Mouse (Mus musculus) forebrain, embryonic 10.5 days (tissue): ENCODE data around the gene Zfp964. TPM values are rescaled to one million over a fixed set of nuclear protein-coding genes. Genes with fewer than 3 reads are reported as not detected.
A peak's percentile ranks its signal among the peaks of the same experiment; 100 is the strongest.
"Not testable (repeated sequence)": the region's sequence is repeated elsewhere in the genome, so short reads cannot be mapped to it uniquely, and the experiment has no call there.

Source experiments
- DNase-seq: peaks from one replicate; pipeline ENCODE4 v3.0.0-alpha.2; 2017; ENCODE audit warnings: low spot score; ENCODE audit errors: extremely low spot score
- H3K27ac ChIP-seq: fragments of 300-500 bp; sonication (generic); 2 replicates; pipeline ENCODE4 v1.5.1; 2016; ENCODE audit warnings: mild to moderate bottlenecking
- H3K27me3 ChIP-seq: fragments of 300-500 bp; sonication (generic); 2 replicates; pipeline ENCODE4 v1.6.1; 2016; ENCODE audit warnings: mild to moderate bottlenecking; ENCODE audit not compliant: poor library complexity, severe bottlenecking
- H3K36me3 ChIP-seq: fragments of 300-500 bp; sonication (generic); replicated peaks from 2 replicates; pipeline ENCODE4 v1.6.1; 2016; ENCODE audit warnings: mild to moderate bottlenecking, moderate library complexity
- H3K4me1 ChIP-seq: fragments of 300-500 bp; sonication (generic); 2 replicates; pipeline ENCODE4 v1.6.1; 2016
- H3K4me3 ChIP-seq: fragments of 300-500 bp; sonication (generic); 2 replicates; pipeline ENCODE4 v1.5.1; 2016; ENCODE audit warnings: mild to moderate bottlenecking, moderate library complexity
- H3K9me3 ChIP-seq: fragments of 300-500 bp; sonication (generic); 2 replicates; pipeline ENCODE4 v1.6.1; 2016; ENCODE audit warnings: mild to moderate bottlenecking, moderate library complexity
- WGBS: fragments of 180-500 bp; shearing (Covaris S2); methylation state at CpG from one replicate; pipeline ENCODE4 v1.1.7; 2016; 5-methylcytosine and 5-hydroxymethylcytosine counted together
- polyA plus RNA-seq: library from polyadenylated mRNA; unstranded; fragments of >200 nt; fragmentation: Nextera tagmentation; extraction: Ambion mirVana; gene quantifications from 2 replicates; pipeline ENCODE4 v1.2.1, GENCODE M21; 2016

Zfp964 gene
- 2.1 and 2.6 TPM in 2 replicates for polyA plus RNA-seq

DNA sequence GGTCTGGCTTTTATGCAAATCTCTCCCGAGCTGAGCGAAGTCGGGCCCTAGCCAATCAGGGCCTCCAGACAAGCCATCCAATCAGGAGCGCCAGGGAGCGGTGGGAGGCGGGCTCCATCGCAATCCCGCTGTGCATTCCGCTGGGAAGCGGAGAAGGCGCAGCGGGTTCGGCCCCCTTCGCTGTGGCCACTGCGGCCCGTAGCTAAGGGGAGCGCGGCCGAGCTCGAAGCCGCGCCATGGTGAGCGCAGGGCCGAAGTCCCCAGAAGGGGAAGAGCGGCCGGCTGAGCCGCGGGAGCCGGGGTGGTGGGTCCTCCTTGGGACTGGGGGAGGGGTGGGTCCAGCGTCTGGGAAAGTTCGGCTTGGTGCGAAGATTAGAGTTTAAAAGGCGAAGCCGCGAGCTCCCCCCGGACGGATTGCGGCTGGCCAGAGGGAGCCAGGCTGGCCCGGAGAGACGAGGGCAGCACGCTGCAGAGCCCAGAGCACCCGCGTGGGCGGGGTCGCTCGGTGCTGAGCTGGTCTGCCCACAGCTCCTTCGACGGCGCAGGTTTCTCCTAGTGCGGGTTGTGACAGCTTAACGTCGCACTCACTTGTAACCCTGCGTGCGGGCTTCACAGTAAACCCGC lies at the start of gene Zfp964:
Gene Zfp964 (plus strand): TSS at position 122 of the 624 bp plus-strand sequence.
- Histone ChIP-seq H3K4me3 (peak within 1 kb of the TSS; percentile 69), H3K9me3 (peaks cover 4% of the 10 kb centered on the region), H3K4me1 (peaks cover 13% of the 10 kb centered on the region), H3K27me3 (peaks cover 9% of the 10 kb centered on the region; the same call in 1 of the 2 replicates), H3K27ac (peak within 1 kb of the TSS; percentile 94), H3K36me3 (peaks cover 6% of the 10 kb centered on the region)
- under 1% methylated on average over 55 of the region's 55 CpGs for WGBS
- peak; percentile 92 for DNase-seq

- H3K9me3 ChIP-seq: no peaks in the 10 kb centered on the region
- no peaks in the 10 kb centered on the region for H3K4me1 ChIP-seq
- no peak overlapping the region for H3K4me3 ChIP-seq
- no peak overlapping the region for H3K27ac ChIP-seq
- 61% methylated on average over 2 of the region's 2 CpGs for WGBS
- no peak for DNase-seq
- peaks cover 97% of the 10 kb centered on the region for H3K36me3 ChIP-seq
- H3K27me3 ChIP-seq: no peaks in the 10 kb centered on the region
Measured at GRCm38 (mm10) chr8:69614687-69615086, 39.6 kb upstream of the Zfp964 start.

GRCm38 (mm10) chr8:69618078-69618477 lies 36.2 kb upstream of the Zfp964 start:
- 94% methylated on average over 1 of the region's 1 CpGs for WGBS
- Histone ChIP-seq H3K4me3 (no peak overlapping the region), H3K36me3 (peaks cover 85% of the 10 kb centered on the region), H3K27ac (no peak overlapping the region), H3K4me1 (no peaks in the 10 kb centered on the region), H3K27me3 (no peaks in the 10 kb centered on the region), H3K9me3 (no peaks in the 10 kb centered on the region)
- no peak for DNase-seq

DNA sequence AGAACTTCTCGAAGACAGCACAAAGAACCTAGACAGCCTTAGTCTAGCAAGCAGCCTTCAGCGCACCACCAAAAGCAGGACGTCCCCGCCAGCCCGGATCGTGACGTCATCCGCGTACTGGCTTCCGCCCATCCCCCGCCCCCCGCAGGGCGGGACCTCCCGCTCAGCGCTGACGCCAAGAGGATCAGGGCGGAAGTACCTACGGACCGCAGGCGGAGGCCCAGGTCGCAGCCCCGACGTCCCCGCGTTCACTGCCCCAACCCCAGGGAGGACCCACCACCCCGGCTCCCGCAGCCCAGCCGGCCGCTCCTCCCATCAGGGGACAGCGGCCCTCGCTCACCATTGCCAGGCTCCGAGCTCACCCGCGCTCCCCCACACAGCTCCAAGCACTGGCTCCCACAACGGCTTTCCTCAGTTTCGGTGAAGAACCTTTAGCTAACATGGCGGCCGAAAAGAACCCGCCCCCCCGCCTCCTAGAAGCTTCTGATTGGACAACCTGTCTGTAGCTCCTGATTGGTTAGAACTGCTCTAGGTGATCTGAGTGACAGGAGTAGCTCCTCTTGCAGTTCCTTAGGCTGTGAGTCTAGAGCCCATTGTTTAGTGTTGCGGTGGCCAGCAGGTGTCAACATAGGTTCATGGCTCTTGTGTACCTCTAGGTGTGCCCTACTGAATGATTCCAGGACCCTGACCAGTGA lies 29.0 kb upstream of the Zfp964 start, which contains the start of gene Zfp868:
Gene Zfp868 (minus strand): TSS at position 454 of the 695 bp plus-strand sequence.
- peaks cover 14% of the 10 kb centered on the region for H3K4me1 ChIP-seq
- H3K4me3 ChIP-seq: peak within 1 kb of the TSS; percentile 72
- peaks cover 28% of the 10 kb centered on the region for H3K36me3 ChIP-seq
- DNase-seq: peak; percentile 97
- WGBS: under 1% methylated on average over 41 of the region's 41 CpGs
- H3K27ac ChIP-seq: peak within 1 kb of the TSS; percentile 97
- no peaks in the 10 kb centered on the region for H3K9me3 ChIP-seq
- H3K27me3 ChIP-seq: no peaks in the 10 kb centered on the region

DNA sequence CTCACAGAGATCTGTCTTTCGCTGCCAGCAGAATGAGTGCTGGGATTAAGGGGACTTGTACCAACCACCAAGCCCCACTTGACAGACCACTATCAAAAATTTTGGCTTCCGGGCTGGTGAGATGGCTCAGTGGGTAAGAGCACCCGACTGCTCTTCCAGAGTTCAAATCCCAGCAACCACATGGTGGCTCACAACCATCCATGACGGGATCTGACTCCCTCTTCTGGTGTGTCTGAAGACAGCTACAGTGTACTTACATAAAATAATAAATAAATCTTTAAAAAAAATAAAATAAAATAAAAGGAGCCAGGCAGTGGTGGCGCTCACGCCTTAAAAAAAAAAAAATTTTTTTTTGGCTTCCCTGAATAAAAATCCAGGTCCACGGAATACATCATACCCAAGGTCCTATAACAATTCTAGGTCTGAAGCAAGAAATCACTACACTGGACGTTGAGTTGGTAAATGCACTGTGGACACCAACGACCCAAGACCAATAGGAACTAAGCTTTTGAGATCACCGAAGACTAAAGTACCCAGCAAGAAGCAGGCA lies 396 bp upstream of the Zfp964 start:
- Histone ChIP-seq H3K4me3 (peak overlapping the region; percentile 69), H3K4me1 (peaks cover 13% of the 10 kb centered on the region), H3K27me3 (peaks cover 9% of the 10 kb centered on the region; the same call in 1 of the 2 replicates), H3K9me3 (peaks cover under 1% of the 10 kb centered on the region; the same call in 1 of the 2 replicates), H3K36me3 (peaks cover 3% of the 10 kb centered on the region; the same call in 1 of the 2 replicates), H3K27ac (peak overlapping the region; percentile 94)
- WGBS: 53% methylated on average over 10 of the region's 10 CpGs
- no peak for DNase-seq

DNA sequence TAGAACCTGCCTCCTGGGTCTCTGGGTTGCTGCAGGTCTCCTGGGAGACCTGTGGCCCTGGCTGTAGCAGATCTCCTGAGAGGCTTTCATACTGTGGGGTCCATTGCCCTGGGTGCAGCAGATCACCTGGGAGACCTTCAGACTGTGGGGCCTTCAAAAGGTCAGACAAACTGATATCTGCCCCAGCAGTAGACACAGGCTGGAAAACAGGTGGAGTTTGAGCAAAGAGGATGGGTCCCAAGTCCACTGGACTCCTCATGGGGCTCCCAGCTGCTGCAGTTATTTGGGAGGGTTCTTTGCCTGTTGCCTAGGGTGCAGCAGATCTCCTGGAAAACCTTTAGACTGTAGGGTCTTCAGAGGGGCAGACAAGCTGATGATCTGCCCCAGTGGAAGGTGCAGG lies 7.0 kb downstream of the Zfp964 start:
- Histone ChIP-seq H3K27ac (no peak overlapping the region), H3K36me3 (peaks cover 43% of the 10 kb centered on the region), H3K9me3 (peaks cover 13% of the 10 kb centered on the region), H3K4me3 (no peak overlapping the region), H3K4me1 (no peaks in the 10 kb centered on the region), H3K27me3 (no peaks in the 10 kb centered on the region)
- no peak for DNase-seq

- WGBS: 76% methylated on average over 2 of the region's 2 CpGs
- not testable (repeated sequence) for DNase-seq, H3K4me3 ChIP-seq
Measured at GRCm38 (mm10) chr8:69665051-69665450, 10.8 kb downstream of the Zfp964 start.

DNA sequence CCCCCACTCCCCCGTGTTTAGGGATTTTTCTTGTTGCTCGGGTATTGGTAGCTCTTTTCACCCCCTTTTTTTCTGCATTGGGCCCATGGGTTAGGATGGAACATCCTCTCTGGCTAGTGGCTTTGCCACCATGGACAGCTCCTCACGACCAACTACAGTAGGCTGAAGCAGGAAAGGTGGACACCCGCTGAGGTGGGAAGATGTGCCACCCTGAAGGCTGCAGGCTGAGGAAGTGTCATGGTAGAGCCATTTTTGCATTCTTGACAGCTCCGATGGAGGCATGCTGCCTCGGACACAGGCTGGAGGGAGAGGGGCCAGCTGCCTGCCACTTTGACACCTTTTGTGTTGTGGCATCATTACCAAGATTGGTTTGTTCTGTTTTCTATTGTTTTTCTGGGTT lies 47.5 kb downstream of the Zfp964 start:
- Histone ChIP-seq H3K27ac (no peak overlapping the region), H3K36me3 (peaks cover 52% of the 10 kb centered on the region), H3K4me3 (no peak overlapping the region), H3K9me3 (peaks cover 16% of the 10 kb centered on the region; the same call in 1 of the 2 replicates), H3K27me3 (no peaks in the 10 kb centered on the region), H3K4me1 (no peaks in the 10 kb centered on the region)
- DNase-seq: no peak
- 79% methylated on average over 6 of the region's 6 CpGs for WGBS

More at GRCm38 (mm10) chr8:69665051-69665450, 10.8 kb downstream of the Zfp964 start:
- H3K36me3 ChIP-seq: peaks cover 32% of the 10 kb centered on the region
- not testable (repeated sequence) for H3K27ac ChIP-seq, H3K4me1 ChIP-seq, H3K27me3 ChIP-seq
- H3K9me3 ChIP-seq: peaks cover 11% of the 10 kb centered on the region

DNA sequence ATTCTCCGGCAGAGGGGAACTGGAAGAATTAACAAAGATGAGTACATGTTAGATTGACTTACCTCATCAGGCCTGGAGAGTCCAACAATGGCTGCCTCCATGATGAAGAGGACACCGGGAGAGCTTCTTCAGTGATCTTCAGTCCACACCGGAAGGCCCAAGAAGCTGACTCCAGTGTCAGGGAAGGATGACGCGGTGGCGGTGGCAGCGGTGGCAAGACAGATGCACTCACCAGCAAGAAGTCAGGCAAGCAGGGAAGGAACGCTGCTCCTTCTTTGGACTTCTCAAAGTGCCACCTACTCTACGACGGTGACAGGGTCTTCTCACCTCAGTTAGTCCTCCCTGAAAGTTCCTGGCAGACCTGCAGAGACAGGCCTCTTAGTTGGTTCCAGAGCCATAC lies 56.3 kb downstream of the Zfp964 start, which contains the start of gene Zfp869:
Gene Zfp869 (minus strand): TSS at position 101 of the 400 bp plus-strand sequence.
- whole genome bisulfite sequencing: 94% methylated on average over 10 of the region's 10 CpGs
- peaks cover 14% of the 10 kb centered on the region for H3K4me1 ChIP-seq
- not testable (repeated sequence) for H3K4me3 ChIP-seq, H3K27ac ChIP-seq, H3K27me3 ChIP-seq, DNase-seq
- H3K36me3 ChIP-seq: peaks cover 82% of the 10 kb centered on the region
- peaks cover 15% of the 10 kb centered on the region for H3K9me3 ChIP-seq

GRCm38 (mm10) chr8:69713516-69713915 lies 59.2 kb downstream of the Zfp964 start:
- H3K27me3 ChIP-seq: no peaks in the 10 kb centered on the region
- WGBS: 91% methylated on average over 8 of the region's 8 CpGs
- peaks cover 54% of the 10 kb centered on the region for H3K36me3 ChIP-seq
- no peaks in the 10 kb centered on the region for H3K9me3 ChIP-seq
- no peak for DNase-seq
- peaks cover 21% of the 10 kb centered on the region for H3K4me1 ChIP-seq
- no peak overlapping the region for H3K27ac ChIP-seq
- no peak overlapping the region for H3K4me3 ChIP-seq

- 89% methylated on average over 6 of the region's 6 CpGs for WGBS
- Histone ChIP-seq H3K27me3 (no peaks in the 10 kb centered on the region), H3K9me3 (no peaks in the 10 kb centered on the region), H3K4me3 (peak overlapping the region; percentile 92), H3K4me1 (peaks cover 21% of the 10 kb centered on the region), H3K27ac (no peak overlapping the region), H3K36me3 (peaks cover 35% of the 10 kb centered on the region)
- DNase-seq: no peak
Measured at GRCm38 (mm10) chr8:69715366-69715765, 61.1 kb downstream of the Zfp964 start.
